Mouse (Mus musculus): ENCODE measurements at regions not wholly inside any gene's neighbourhood (a gene's known extent, or its start where the extent isn't known, plus 50 kb on each side); places are given as distances from the start of the nearest gene placed in this dataset.

- no peaks in the 10 kb centered on the region for H3K79me2 ChIP-seq (ENCODE audit: control insufficient read depth, insufficient read depth)
- no peaks in the 10 kb centered on the region for H3K79me3 ChIP-seq (ENCODE audit: low read depth)
- TF ChIP-seq USF1 (IDR thresholded peaks at IDR 0.05; ENCODE audit: low read depth) (no peak), CTCF (IDR thresholded peaks at IDR 0.05; ENCODE audit: control insufficient read depth, insufficient read depth, insufficient read length) (no peak), MYOG (IDR thresholded peaks at IDR 0.05; ENCODE audit: control insufficient read depth, extremely low read depth, insufficient read length) (no peak), MAX (IDR thresholded peaks at IDR 0.05) (no peak), CEBPB (IDR thresholded peaks at IDR 0.05; ENCODE audit: low read depth) (no peak), FOSL1 (IDR thresholded peaks at IDR 0.05; ENCODE audit: insufficient read depth, low read length, poor library complexity, severe bottlenecking) (no peak), MYOD1 (IDR thresholded peaks at IDR 0.05; ENCODE audit: control insufficient read depth, insufficient read length, low read depth) (no peak)
- no peaks in the 10 kb centered on the region for H3K27me3 ChIP-seq (ENCODE audit: control insufficient read depth, insufficient read depth, insufficient read length)
- H3ac ChIP-seq (ENCODE audit: control insufficient read depth, insufficient read length, low read depth) = no peak overlapping the region
- no peaks in the 10 kb centered on the region for H3K36me3 ChIP-seq (ENCODE audit: control insufficient read depth, insufficient read depth)
- H3K4me3 ChIP-seq (ENCODE audit: insufficient read depth, poor library complexity, severe bottlenecking) = no peak overlapping the region
These were observed 124.3 kb upstream of the Teddm2 start for GRCm38 (mm10) chr1:154024301-154024700.

- no peak overlapping the region for H3K4me3 ChIP-seq (ENCODE audit: insufficient read depth, poor library complexity, severe bottlenecking)
- no peak for TF ChIP-seq FOSL1 (IDR thresholded peaks at IDR 0.05; ENCODE audit: insufficient read depth, low read length, poor library complexity, severe bottlenecking)
- no peak for TF ChIP-seq MYOD1 (IDR thresholded peaks at IDR 0.05; ENCODE audit: control insufficient read depth, insufficient read length, low read depth)
- TF ChIP-seq CTCF (IDR thresholded peaks at IDR 0.05; ENCODE audit: control insufficient read depth, insufficient read depth, insufficient read length) = no peak
- TF ChIP-seq MYOG (IDR thresholded peaks at IDR 0.05; ENCODE audit: control insufficient read depth, extremely low read depth, insufficient read length) = no peak
- TF ChIP-seq USF1 (IDR thresholded peaks at IDR 0.05; ENCODE audit: low read depth) = no peak
- no peak for TF ChIP-seq MAX (IDR thresholded peaks at IDR 0.05)
- TF ChIP-seq CEBPB (IDR thresholded peaks at IDR 0.05; ENCODE audit: low read depth) = no peak
These were observed 127.3 kb upstream of the Teddm2 start for GRCm38 (mm10) chr1:154027303-154027702.

GRCm38 (mm10) chr1:154029826-154030225, 129.8 kb upstream of the Teddm2 start:
- Histone ChIP-seq H3K27me3 (ENCODE audit: control insufficient read depth, insufficient read depth, insufficient read length) (no peaks in the 10 kb centered on the region), H3K79me3 (ENCODE audit: low read depth) (no peaks in the 10 kb centered on the region), H3K79me2 (ENCODE audit: control insufficient read depth, insufficient read depth) (no peaks in the 10 kb centered on the region), H3ac (ENCODE audit: control insufficient read depth, insufficient read length, low read depth) (no peak overlapping the region), H3K4me3 (ENCODE audit: insufficient read depth, poor library complexity, severe bottlenecking) (no peak overlapping the region), H3K36me3 (ENCODE audit: control insufficient read depth, insufficient read depth) (no peaks in the 10 kb centered on the region)
- TF ChIP-seq USF1 (IDR thresholded peaks at IDR 0.05; ENCODE audit: low read depth) (no peak), MAX (IDR thresholded peaks at IDR 0.05) (no peak), CEBPB (IDR thresholded peaks at IDR 0.05; ENCODE audit: low read depth) (no peak), CTCF (IDR thresholded peaks at IDR 0.05; ENCODE audit: control insufficient read depth, insufficient read depth, insufficient read length) (no peak), FOSL1 (IDR thresholded peaks at IDR 0.05; ENCODE audit: insufficient read depth, low read length, poor library complexity, severe bottlenecking) (no peak), MYOG (IDR thresholded peaks at IDR 0.05; ENCODE audit: control insufficient read depth, extremely low read depth, insufficient read length) (no peak), MYOD1 (IDR thresholded peaks at IDR 0.05; ENCODE audit: control insufficient read depth, insufficient read length, low read depth) (no peak)

More at GRCm38 (mm10) chr1:154027303-154027702, 127.3 kb upstream of the Teddm2 start:
- H3K36me3 ChIP-seq (ENCODE audit: control insufficient read depth, insufficient read depth) = no peaks in the 10 kb centered on the region
- H3K27me3 ChIP-seq (ENCODE audit: control insufficient read depth, insufficient read depth, insufficient read length) = no peaks in the 10 kb centered on the region
- no peak overlapping the region for H3ac ChIP-seq (ENCODE audit: control insufficient read depth, insufficient read length, low read depth)
- H3K79me3 ChIP-seq (ENCODE audit: low read depth) = no peaks in the 10 kb centered on the region
- H3K79me2 ChIP-seq (ENCODE audit: control insufficient read depth, insufficient read depth) = no peaks in the 10 kb centered on the region

GRCm38 (mm10) chr1:154032669-154033099, 132.7 kb upstream of the Teddm2 start:
- Histone ChIP-seq H3K79me2 (ENCODE audit: control insufficient read depth, insufficient read depth) (no peaks in the 10 kb centered on the region), H3K27me3 (ENCODE audit: control insufficient read depth, insufficient read depth, insufficient read length) (no peaks in the 10 kb centered on the region), H3K4me3 (ENCODE audit: insufficient read depth, poor library complexity, severe bottlenecking) (no peak overlapping the region), H3K36me3 (ENCODE audit: control insufficient read depth, insufficient read depth) (no peaks in the 10 kb centered on the region), H3ac (ENCODE audit: control insufficient read depth, insufficient read length, low read depth) (no peak overlapping the region), H3K79me3 (ENCODE audit: low read depth) (no peaks in the 10 kb centered on the region)
- TF ChIP-seq FOSL1 (IDR thresholded peaks at IDR 0.05; ENCODE audit: insufficient read depth, low read length, poor library complexity, severe bottlenecking) = no peak
- peak; percentile 36 for TF ChIP-seq CTCF (IDR thresholded peaks at IDR 0.05; ENCODE audit: control insufficient read depth, insufficient read depth, insufficient read length)
- TF ChIP-seq CEBPB (IDR thresholded peaks at IDR 0.05; ENCODE audit: low read depth) = no peak

GRCm38 (mm10) chr1:154033958-154034606, 134.1 kb upstream of the Teddm2 start:
- Histone ChIP-seq H3ac (ENCODE audit: control insufficient read depth, insufficient read length, low read depth) (no peak overlapping the region), H3K4me3 (ENCODE audit: insufficient read depth, poor library complexity, severe bottlenecking) (no peak overlapping the region), H3K36me3 (ENCODE audit: control insufficient read depth, insufficient read depth) (no peaks in the 10 kb centered on the region)

More at GRCm38 (mm10) chr1:154033958-154034606, 134.1 kb upstream of the Teddm2 start:
- Histone ChIP-seq H3K79me2 (ENCODE audit: control insufficient read depth, insufficient read depth) (no peaks in the 10 kb centered on the region), H3K27me3 (ENCODE audit: control insufficient read depth, insufficient read depth, insufficient read length) (no peaks in the 10 kb centered on the region), H3K79me3 (ENCODE audit: low read depth) (no peaks in the 10 kb centered on the region)
- TF ChIP-seq CEBPB (IDR thresholded peaks at IDR 0.05; ENCODE audit: low read depth) (no peak), MYOG (IDR thresholded peaks at IDR 0.05; ENCODE audit: control insufficient read depth, extremely low read depth, insufficient read length) (no peak), MAX (IDR thresholded peaks at IDR 0.05) (no peak), USF1 (IDR thresholded peaks at IDR 0.05; ENCODE audit: low read depth) (no peak), FOSL1 (IDR thresholded peaks at IDR 0.05; ENCODE audit: insufficient read depth, low read length, poor library complexity, severe bottlenecking) (no peak), MYOD1 (IDR thresholded peaks at IDR 0.05; ENCODE audit: control insufficient read depth, insufficient read length, low read depth) (no peak), CTCF (IDR thresholded peaks at IDR 0.05; ENCODE audit: control insufficient read depth, insufficient read depth, insufficient read length) (no peak)

All from C2C12 (cell line).